Mouse (Mus musculus) thymus, adult 2 months (tissue): Measurements from ENCODE around the gene Tmem81. TPM values are rescaled to one million over a fixed set of nuclear protein-coding genes. Genes with fewer than 3 reads are reported as not detected.

ENCODE experiments used
- DNase-seq: peaks from one replicate; pipeline ENCODE4 v3.0.0; 2021
- H3K27ac ChIP-seq: fragments of 200-500 bp; 2 replicates; pipeline ENCODE4 v1.5.1; 2012; ENCODE audit warnings: low read length, control low read depth; ENCODE audit not compliant: control insufficient read depth, insufficient read depth
- H3K27me3 ChIP-seq: fragments of 200-500 bp; 2 replicates; pipeline ENCODE4 v1.6.1; 2012; ENCODE audit warnings: mild to moderate bottlenecking, low read length, moderate library complexity, mixed read lengths; ENCODE audit not compliant: control insufficient read depth, insufficient read depth
- H3K36me3 ChIP-seq: fragments of 200-500 bp; 2 replicates; pipeline ENCODE4 v1.6.1; 2012; ENCODE audit warnings: mild to moderate bottlenecking, low read length, moderate library complexity; ENCODE audit not compliant: control insufficient read depth, insufficient read depth
- H3K4me1 ChIP-seq: fragments of 200-500 bp; replicated peaks from 2 replicates; pipeline ENCODE4 v1.6.1; 2012; ENCODE audit warnings: low read length; ENCODE audit not compliant: control insufficient read depth, insufficient read depth
- H3K4me3 ChIP-seq: fragments of 200-500 bp; 2 replicates; pipeline ENCODE4 v1.5.1; 2012; ENCODE audit warnings: mild to moderate bottlenecking, low read length, control low read depth, moderate library complexity; ENCODE audit not compliant: control insufficient read depth, insufficient read depth
- CTCF ChIP-seq: fragments of 200-500 bp; IDR thresholded peaks from 2 replicates; pipeline ENCODE4 v1.5.1; 2012; ENCODE audit warnings: mild to moderate bottlenecking, control low read depth, low read length, moderate library complexity, borderline replicate concordance; ENCODE audit not compliant: control insufficient read depth, poor library complexity, insufficient read depth; ENCODE audit errors: extremely low read depth
- POLR2A ChIP-seq: fragments of 200-500 bp; IDR thresholded peaks from 2 replicates; pipeline ENCODE4 v1.6.1; 2012; ENCODE audit warnings: mild to moderate bottlenecking, low read length, control low read depth, moderate library complexity; ENCODE audit not compliant: control insufficient read depth, poor library complexity, insufficient read depth; ENCODE audit errors: extremely low read depth
- WGBS: fragments of 180-500 bp; shearing (Covaris S2); methylation state at CpG from one replicate; pipeline ENCODE4 v1.1.7; 2018; 5-methylcytosine and 5-hydroxymethylcytosine counted together
- polyA plus RNA-seq: library from polyadenylated mRNA; depleted of rRNA; stranded (reverse); fragments of >200 nt; gene quantifications from 2 replicates; pipeline ENCODE4 v1.2.3, GENCODE M21; 2012

Tmem81 gene
- polyA plus RNA-seq, 1 experiment = 5.5 TPM

- no peak overlapping the region for H3K4me3 ChIP-seq
- no peaks in the 10 kb centered on the region for H3K36me3 ChIP-seq
- H3K4me1 ChIP-seq = no peaks in the 10 kb centered on the region
- TF ChIP-seq POLR2A = no peak
- no peak; the same call in 1 of the 2 replicates for TF ChIP-seq CTCF
- H3K27me3 ChIP-seq = no peaks in the 10 kb centered on the region
- peak; percentile 61 for DNase-seq
- no peak overlapping the region for H3K27ac ChIP-seq
- 1% methylated on average over 10 of the region's 10 CpGs for WGBS
These were observed 19.8 kb downstream of the Tmem81 start for GRCm38 (mm10) chr1:132525832-132526231.

- Histone ChIP-seq H3K4me1 (no peaks in the 10 kb centered on the region), H3K36me3 (no peaks in the 10 kb centered on the region), H3K4me3 (no peak overlapping the region), H3K27me3 (no peaks in the 10 kb centered on the region), H3K27ac (no peak overlapping the region)
- TF ChIP-seq POLR2A = no peak
- TF ChIP-seq CTCF = no peak
- DNase-seq = no peak
- 94% methylated on average over 13 of the region's 13 CpGs for whole genome bisulfite sequencing
These were observed 22.0 kb downstream of the Tmem81 start for GRCm38 (mm10) chr1:132528071-132528470.

- 87% methylated on average over 19 of the region's 19 CpGs for WGBS
- H3K27ac ChIP-seq = no peak overlapping the region
- no peak for DNase-seq
- TF ChIP-seq POLR2A = no peak
- TF ChIP-seq CTCF = no peak
- no peaks in the 10 kb centered on the region for H3K36me3 ChIP-seq
- H3K4me3 ChIP-seq = no peak overlapping the region
- no peaks in the 10 kb centered on the region for H3K27me3 ChIP-seq
- H3K4me1 ChIP-seq = no peaks in the 10 kb centered on the region
These were observed 22.8 kb downstream of the Tmem81 start for GRCm38 (mm10) chr1:132528647-132529334.

GRCm38 (mm10) chr1:132530631-132531191 is 24.7 kb downstream of the Tmem81 start:
- Histone ChIP-seq H3K27me3 (no peaks in the 10 kb centered on the region), H3K27ac (no peak overlapping the region), H3K36me3 (no peaks in the 10 kb centered on the region), H3K4me1 (no peaks in the 10 kb centered on the region), H3K4me3 (no peak overlapping the region)
- no peak for DNase-seq
- 40% methylated on average over 5 of the region's 5 CpGs for WGBS
- TF ChIP-seq CTCF = no peak
- TF ChIP-seq POLR2A = no peak

GRCm38 (mm10) chr1:132532521-132532920 is 26.5 kb downstream of the Tmem81 start:
- WGBS = 74% methylated on average over 9 of the region's 9 CpGs
- Histone ChIP-seq H3K36me3 (no peaks in the 10 kb centered on the region), H3K4me1 (no peaks in the 10 kb centered on the region), H3K4me3 (no peak overlapping the region), H3K27ac (no peak overlapping the region), H3K27me3 (no peaks in the 10 kb centered on the region)
- TF ChIP-seq CTCF (no peak), POLR2A (no peak)
- no peak for DNase-seq

- Histone ChIP-seq H3K4me1 (no peaks in the 10 kb centered on the region), H3K27me3 (no peaks in the 10 kb centered on the region), H3K4me3 (no peak overlapping the region), H3K36me3 (no peaks in the 10 kb centered on the region), H3K27ac (no peak overlapping the region)
- TF ChIP-seq POLR2A (no peak), CTCF (no peak)
- 7% methylated on average over 8 of the region's 8 CpGs for WGBS
- no peak for DNase-seq
These were observed 27.8 kb downstream of the Tmem81 start for GRCm38 (mm10) chr1:132533840-132534239.
